Mouse (Mus musculus) cerebellum, adult 2 months (tissue): Measurements from ENCODE around the gene Pfkp.

Experiments used
- CTCF ChIP-seq: fragments of 200-500 bp; IDR thresholded peaks from 2 replicates; pipeline ENCODE4 v1.5.1; 2011; ENCODE audit warnings: low read depth, mild to moderate bottlenecking, control low read depth, low read length, moderate library complexity, borderline replicate concordance; ENCODE audit not compliant: insufficient read depth
- POLR2A ChIP-seq: fragments of 200-500 bp; IDR thresholded peaks from 2 replicates; pipeline ENCODE4 v1.6.1; 2011; ENCODE audit warnings: low read length, control low read depth, borderline replicate concordance; ENCODE audit not compliant: insufficient read depth

- TF ChIP-seq POLR2A (no peak), CTCF (no peak)
Measured at GRCm38 (mm10) chr13:6633524-6633923, 15.1 kb downstream of the Pfkp start.
